Mouse (Mus musculus): ENCODE results near the gene G6pc2. TPM values are rescaled to one million over a fixed set of nuclear protein-coding genes. Genes with fewer than 3 reads are reported as not detected.

G6pc2 gene
- total and polyA plus RNA-seq, 3 experiments, result not detected

- H3K9me3 ChIP-seq (replicated peaks; ENCODE audit: insufficient read depth, low read length), result no peaks in the 10 kb centered on the region
- peaks cover 5% of the 10 kb centered on the region; the same call in 1 of the 2 replicates for H3K79me2 ChIP-seq (ENCODE audit: control insufficient read depth, insufficient read depth, low read length, poor library complexity)
- TF ChIP-seq BHLHE40 (IDR thresholded peaks at IDR 0.05; ENCODE audit: borderline replicate concordance, low read depth, low read length) (no peak), ZC3H11A (IDR thresholded peaks at IDR 0.05; ENCODE audit: low read depth, low read length) (no peak), TCF12 (IDR thresholded peaks at IDR 0.05; ENCODE audit: low read depth, low read length) (peak; percentile 33; the same call in 1 of the 2 replicates), E2F4 (IDR thresholded peaks at IDR 0.05; ENCODE audit: borderline replicate concordance, low read depth, low read length) (peak; percentile 73; the same call in 1 of the 2 replicates), POLR2A (IDR thresholded peaks at IDR 0.05; ENCODE audit: control insufficient read depth in 1 of 2, insufficient read depth in 1 of 2, low read depth in 1 of 2, low read length in 2 of 2, poor library complexity in 1 of 2) (peak; percentile 71 to 91; a peak in 3 of 4 replicates), NRF1 (IDR thresholded peaks at IDR 0.05; ENCODE audit: insufficient read depth, low read depth, low read length, poor library complexity, severe bottlenecking) (peak; percentile 31; the same call in 1 of the 2 replicates), HCFC1 (IDR thresholded peaks at IDR 0.05; ENCODE audit: low read depth, low read length) (peak; percentile 99), POLR2AphosphoS2 (IDR thresholded peaks at IDR 0.05; ENCODE audit: low read length) (peak; percentile 89), ELF1 (IDR thresholded peaks at IDR 0.05; ENCODE audit: low read depth, low read length) (no peak), MAX (IDR thresholded peaks at IDR 0.05; ENCODE audit: low read length) (peak; percentile 7; the same call in 1 of the 2 replicates), MYB (IDR thresholded peaks at IDR 0.05; ENCODE audit: low read depth, low read length) (no peak), JUND (IDR thresholded peaks at IDR 0.05; ENCODE audit: low read depth, low read length) (no peak), EP300 (IDR thresholded peaks at IDR 0.05; ENCODE audit: low read depth in 1 of 2, low read length in 2 of 2) (no peak), MYC (IDR thresholded peaks at IDR 0.05; ENCODE audit: low read depth, low read length) (no peak), SMC3 (IDR thresholded peaks at IDR 0.05; ENCODE audit: low read depth, low read length) (no peak), MEF2A (IDR thresholded peaks at IDR 0.05; ENCODE audit: extremely low read depth, insufficient replicate concordance, low read depth, low read length, poor library complexity, severe bottlenecking) (no peak), SIN3A (IDR thresholded peaks at IDR 0.05; ENCODE audit: low read length) (peak; percentile 77), NELFE (IDR thresholded peaks at IDR 0.05; ENCODE audit: low read depth, low read length) (peak; percentile 94), ZMIZ1 (IDR thresholded peaks at IDR 0.05; ENCODE audit: low read depth, low read length) (peak; percentile 74; the same call in 1 of the 2 replicates), RAD21 (IDR thresholded peaks at IDR 0.05; ENCODE audit: low read depth, low read length) (no peak), CHD2 (IDR thresholded peaks at IDR 0.05; ENCODE audit: low read length) (peak; percentile 99), TBP (IDR thresholded peaks at IDR 0.05; ENCODE audit: low read depth, low read length) (peak; percentile 76), KAT2A (conservative IDR thresholded peaks at IDR 0.05; ENCODE audit: low read depth, low read length) (peak; percentile 88)
- H3K27ac ChIP-seq (ENCODE audit: control insufficient read depth, low read depth, low read length), result peak within 1 kb of the TSS; percentile 34
- 0 out of 4 replicates have a peak, but pooled peaks cover 0 to 2% of the 10 kb centered on the region in 2 experiments for H3K4me1 ChIP-seq (ENCODE audit: control insufficient read depth in 1 of 2, insufficient read depth in 2 of 2, low read length in 2 of 2)
- peak within 1 kb of the TSS; percentile 90 for H3K9ac ChIP-seq (ENCODE audit: control insufficient read depth, low read depth, low read length, poor library complexity, severe bottlenecking)
- no peaks in the 10 kb centered on the region for H3K27me3 ChIP-seq (ENCODE audit: control insufficient read depth in 1 of 2, insufficient read depth in 2 of 2, low read length in 2 of 2)
- peaks cover 5 to 6% of the 10 kb centered on the region in 2 experiments; a peak in 3 of 4 replicates for H3K36me3 ChIP-seq (ENCODE audit: control insufficient read depth in 1 of 2, insufficient read depth in 2 of 2, low read length in 2 of 2)
- peak within 1 kb of the TSS; percentile 69 to 80 for H3K4me3 ChIP-seq (ENCODE audit: control insufficient read depth in 1 of 2, insufficient read depth in 1 of 2, low read depth in 2 of 2, low read length in 2 of 2)
- peak; percentile 97 for DNase-seq (ENCODE audit: low read depth, low spot score)
These were observed 5.0 kb upstream of the G6pc2 start, which contains the start of gene Spc25 for GRCm38 (mm10) chr2:69205791-69206351. Gene Spc25, minus strand, starts transcription at chr2:69206194.
